Mouse (Mus musculus) cortical plate, adult 2 months (tissue): Measurements from ENCODE around the gene Dhx40. TPM values are rescaled to one million over a fixed set of nuclear protein-coding genes. Genes with fewer than 3 reads are reported as not detected.
A peak's percentile ranks its signal among the peaks of the same experiment; 100 is the strongest.
"Not testable (repeated sequence)": the region's sequence is repeated elsewhere in the genome, so short reads cannot be mapped to it uniquely, and the experiment has no call there.

Experiments
- H3K27ac ChIP-seq: fragments of 200-500 bp; 2 replicates; pipeline ENCODE4 v1.5.1; 2012; ENCODE audit warnings: low read length, control low read depth, inconsistent platforms; ENCODE audit not compliant: insufficient read depth
- H3K4me1 ChIP-seq: fragments of 200-500 bp; 2 replicates; pipeline ENCODE4 v1.6.1; 2011; ENCODE audit warnings: low read length; ENCODE audit not compliant: control insufficient read depth, insufficient read depth
- H3K4me3 ChIP-seq: fragments of 200-500 bp; 2 replicates; pipeline ENCODE4 v1.5.1; 2011; ENCODE audit warnings: mild to moderate bottlenecking, low read length, control low read depth; ENCODE audit not compliant: insufficient read depth
- CTCF ChIP-seq: fragments of 200-500 bp; IDR thresholded peaks from 2 replicates; pipeline ENCODE4 v1.5.1; 2011; ENCODE audit warnings: mild to moderate bottlenecking, control low read depth, low read length; ENCODE audit not compliant: insufficient read depth; ENCODE audit errors: extremely low read depth
- POLR2A ChIP-seq: fragments of 200-500 bp; IDR thresholded peaks from 2 replicates; pipeline ENCODE4 v1.6.1; 2011; ENCODE audit warnings: mild to moderate bottlenecking, low read length, control low read depth; ENCODE audit not compliant: insufficient read depth; ENCODE audit errors: extremely low read depth
- polyA plus RNA-seq: library from polyadenylated mRNA; depleted of rRNA; stranded (reverse); fragments of >200 nt; gene quantifications from 2 replicates; pipeline ENCODE4 v1.2.3, GENCODE M21; 2012

Dhx40 gene
- polyA plus RNA-seq, 1 experiment = 11.1 TPM

GRCm38 (mm10) chr11:86785767-86786166 is 21.8 kb downstream of the Dhx40 start:
- no peaks in the 10 kb centered on the region for H3K4me1 ChIP-seq
- H3K27ac ChIP-seq = no peak overlapping the region
- TF ChIP-seq POLR2A (no peak), CTCF (no peak)
- H3K4me3 ChIP-seq = no peak overlapping the region

DNA sequence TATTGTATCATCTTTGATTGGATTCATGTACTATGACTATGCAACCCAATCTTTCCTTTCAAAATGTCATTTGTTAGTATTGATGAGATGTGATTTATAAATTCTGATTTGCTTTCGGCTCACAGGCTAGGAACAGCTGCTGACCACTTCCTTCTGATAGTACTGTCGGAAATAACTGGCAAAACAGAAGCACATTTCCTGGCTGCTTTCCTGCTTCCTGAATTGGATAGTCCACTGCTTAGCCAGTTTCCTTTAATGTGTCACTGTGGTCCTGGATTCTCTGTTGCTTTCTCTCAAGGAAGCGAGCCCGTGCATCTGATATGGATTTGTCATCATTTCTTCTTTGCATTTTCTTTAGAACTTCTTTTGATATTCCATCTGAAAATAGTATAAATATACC is 37.7 kb downstream of the Dhx40 start:
- TF ChIP-seq CTCF (no peak), POLR2A (no peak)
- Histone ChIP-seq H3K27ac (no peak overlapping the region), H3K4me3 (no peak overlapping the region), H3K4me1 (no peaks in the 10 kb centered on the region)

DNA sequence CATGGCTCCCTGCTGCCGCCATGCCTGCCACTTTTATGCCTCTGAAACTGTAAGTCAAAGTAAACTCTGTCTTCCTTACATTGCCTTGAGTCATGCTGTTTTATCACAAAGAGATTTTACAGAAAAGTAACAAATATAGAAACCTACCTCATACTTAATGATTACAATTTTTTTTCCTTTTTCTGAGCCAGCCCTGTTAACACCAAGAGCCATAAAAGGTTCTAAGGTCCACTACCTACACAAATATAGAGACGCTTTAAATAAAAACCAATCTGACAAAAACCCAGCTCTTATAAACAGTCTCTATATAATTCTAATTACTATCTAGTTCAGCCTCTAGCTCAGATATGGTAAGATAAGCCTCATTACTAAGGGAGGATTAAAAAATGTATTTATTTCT is 43.0 kb downstream of the Dhx40 start:
- Histone ChIP-seq H3K4me3 (no peak overlapping the region), H3K27ac (no peak overlapping the region), H3K4me1 (no peaks in the 10 kb centered on the region)
- no peak for TF ChIP-seq CTCF
- TF ChIP-seq POLR2A = no peak

- not testable (repeated sequence) for H3K27ac ChIP-seq, H3K4me3 ChIP-seq, H3K4me1 ChIP-seq
These were observed 44.4 kb downstream of the Dhx40 start for GRCm38 (mm10) chr11:86763127-86763526.

GRCm38 (mm10) chr11:86760357-86760756 is 47.2 kb downstream of the Dhx40 start:
- no peak for TF ChIP-seq POLR2A
- no peak for TF ChIP-seq CTCF
- Histone ChIP-seq H3K27ac (no peak overlapping the region), H3K4me3 (no peak overlapping the region), H3K4me1 (no peaks in the 10 kb centered on the region; the same call in 1 of the 2 replicates)

DNA sequence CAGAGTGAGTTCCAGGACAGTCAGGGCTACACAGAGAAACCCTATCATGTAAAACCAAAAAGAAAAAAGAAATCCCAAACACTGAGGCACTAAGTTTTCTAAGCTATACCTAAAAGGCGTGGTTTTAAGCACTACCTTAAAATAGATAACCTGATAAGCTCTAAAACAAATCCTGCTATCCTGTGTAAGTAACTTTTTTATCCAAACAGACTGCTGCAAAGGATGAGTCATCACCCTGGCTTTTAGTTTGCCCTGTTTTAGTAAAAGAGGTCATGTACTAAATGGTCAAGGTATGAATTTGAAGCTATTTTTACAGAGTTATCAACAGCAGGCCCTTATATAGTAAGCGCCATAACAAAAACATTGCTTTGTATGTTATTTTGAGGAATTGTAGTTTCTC is 47.7 kb downstream of the Dhx40 start:
- H3K27ac ChIP-seq = no peak overlapping the region
- no peak for TF ChIP-seq CTCF
- no peak for TF ChIP-seq POLR2A
- no peaks in the 10 kb centered on the region; the same call in 1 of the 2 replicates for H3K4me1 ChIP-seq
- H3K4me3 ChIP-seq = no peak overlapping the region

DNA sequence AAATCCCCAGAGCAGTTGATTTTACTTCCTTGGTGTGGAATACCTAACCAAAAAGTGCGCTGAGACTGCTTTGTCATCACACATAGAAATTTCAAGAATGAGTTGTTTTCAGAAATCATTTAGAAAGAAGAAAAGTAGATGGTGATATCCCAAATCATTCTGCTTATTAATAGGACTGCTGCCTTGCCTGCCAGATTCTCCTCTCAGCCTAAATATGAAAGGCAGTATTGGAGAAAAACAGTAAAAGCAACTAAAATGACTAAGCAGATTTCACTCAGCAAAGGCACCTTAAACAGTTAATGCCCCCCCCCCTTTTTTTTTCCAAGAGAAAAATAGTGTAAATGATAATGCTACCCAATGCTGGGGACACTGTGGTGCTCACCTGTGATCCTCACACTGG is 48.3 kb downstream of the Dhx40 start:
- H3K27ac ChIP-seq = no peak overlapping the region
- H3K4me3 ChIP-seq = no peak overlapping the region
- TF ChIP-seq POLR2A = no peak
- no peak for TF ChIP-seq CTCF
- H3K4me1 ChIP-seq = no peaks in the 10 kb centered on the region; the same call in 1 of the 2 replicates

- peak overlapping the region; percentile 97 for H3K4me3 ChIP-seq
- H3K4me1 ChIP-seq = no peaks in the 10 kb centered on the region; the same call in 1 of the 2 replicates
- TF ChIP-seq POLR2A (no peak), CTCF (no peak)
- peak overlapping the region; percentile 98 for H3K27ac ChIP-seq
These were observed 49.0 kb downstream of the Dhx40 start for GRCm38 (mm10) chr11:86758559-86758958.

GRCm38 (mm10) chr11:86757480-86758371 is 49.8 kb downstream of the Dhx40 start, which contains the start of gene Cltc:
Gene Cltc, minus strand, starts transcription at chr11:86757565.
- TF ChIP-seq POLR2A (peak; percentile 86), CTCF (no peak)
- Histone ChIP-seq H3K4me1 (no peaks in the 10 kb centered on the region; the same call in 1 of the 2 replicates), H3K4me3 (peak within 1 kb of the TSS; percentile 97), H3K27ac (peak within 1 kb of the TSS; percentile 98)

- H3K4me1 ChIP-seq = peaks cover 2% of the 10 kb centered on the region; the same call in 1 of the 2 replicates
- no peak for TF ChIP-seq CTCF
- no peak for TF ChIP-seq POLR2A
- peak overlapping the region; percentile 97 for H3K4me3 ChIP-seq
- peak overlapping the region; percentile 95 for H3K27ac ChIP-seq
These were observed 50.4 kb downstream of the Dhx40 start for GRCm38 (mm10) chr11:86757142-86757479.
